Mouse (Mus musculus) macrophage (primary cell): Measurements from ENCODE around the gene Cdk2ap2. TPM values are rescaled to one million over a fixed set of nuclear protein-coding genes. Genes with fewer than 3 reads are reported as not detected.

Experiments
- H3K27ac ChIP-seq: fragments of 350-480 bp; formaldehyde crosslinking; 2 replicates; pipeline ENCODE4 v1.9.0; 2021
- H3K36me3 ChIP-seq: fragments of 350-480 bp; formaldehyde crosslinking; 2 replicates; pipeline ENCODE4 v1.9.0; 2021; ENCODE audit errors: inconsistent target
- H3K4me3 ChIP-seq: fragments of 350-480 bp; formaldehyde crosslinking; 2 replicates; pipeline ENCODE4 v1.9.0; 2021; ENCODE audit errors: inconsistent target
- H3K79me2 ChIP-seq: fragments of 350-480 bp; formaldehyde crosslinking; 2 replicates; pipeline ENCODE4 v1.9.0; 2021; ENCODE audit errors: inconsistent target
- WGBS: methylation state at CpG from one replicate; pipeline ENCODE4 v1.1.7; 2026; ENCODE audit warnings: inconsistent platforms; ENCODE audit not compliant: missing documents; 5-methylcytosine and 5-hydroxymethylcytosine counted together
- polyA plus RNA-seq: library from polyadenylated mRNA; stranded (reverse); fragments of 250-400 nt; gene quantifications from 3 replicates; pipeline ENCODE4 v1.2.4, GENCODE M21; 2018; ENCODE audit warnings: inconsistent platforms

Gene Cdk2ap2
- polyA plus RNA-seq, 1 experiment from 2014 or later = 16.7 TPM

- H3K36me3 ChIP-seq = no peaks in the 10 kb centered on the region
- WGBS = 94% methylated on average over 1 of the region's 1 CpGs
- no peak overlapping the region for H3K4me3 ChIP-seq
- H3K27ac ChIP-seq = no peak overlapping the region
- H3K79me2 ChIP-seq = no peaks in the 10 kb centered on the region
Measured at GRCm38 (mm10) chr19:4079594-4079993, 17.4 kb upstream of the Cdk2ap2 start.

GRCm38 (mm10) chr19:4080511-4081009 is 16.4 kb upstream of the Cdk2ap2 start:
- 69% methylated on average over 8 of the region's 8 CpGs for WGBS
- H3K4me3 ChIP-seq = no peak overlapping the region
- H3K27ac ChIP-seq = no peak overlapping the region

DNA sequence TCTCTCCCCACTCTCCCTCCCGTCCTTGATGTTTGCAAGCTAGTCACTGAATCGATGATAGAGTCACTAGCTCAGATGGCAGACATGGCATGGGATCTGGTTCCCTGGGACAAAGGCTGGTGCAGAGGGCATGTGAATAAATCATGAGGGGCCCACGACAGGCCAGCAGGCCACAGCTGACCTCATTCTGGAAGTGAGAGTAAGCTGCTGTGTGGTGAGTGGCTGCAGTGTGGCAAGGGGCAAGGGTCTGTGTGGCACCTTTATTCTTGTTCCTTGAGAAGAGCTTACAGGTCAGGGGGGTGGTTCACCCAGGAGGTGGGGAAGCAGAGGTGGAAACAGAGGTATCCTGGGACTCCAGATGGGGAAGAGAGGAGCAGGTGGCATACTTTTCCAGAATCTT is 15.6 kb upstream of the Cdk2ap2 start, which contains the start of gene Cabp2:
Gene Cabp2, plus strand, starts transcription at position 185 of the 400 bp plus-strand sequence.
- no peak within 1 kb of the TSS for H3K27ac ChIP-seq
- WGBS = 84% methylated on average over 3 of the region's 3 CpGs
- H3K79me2 ChIP-seq = no peaks in the 10 kb centered on the region
- no peaks in the 10 kb centered on the region for H3K36me3 ChIP-seq
- no peak within 1 kb of the TSS for H3K4me3 ChIP-seq

More at GRCm38 (mm10) chr19:4080511-4081009, 16.4 kb upstream of the Cdk2ap2 start:
- Histone ChIP-seq H3K79me2 (no peaks in the 10 kb centered on the region), H3K36me3 (no peaks in the 10 kb centered on the region)

DNA sequence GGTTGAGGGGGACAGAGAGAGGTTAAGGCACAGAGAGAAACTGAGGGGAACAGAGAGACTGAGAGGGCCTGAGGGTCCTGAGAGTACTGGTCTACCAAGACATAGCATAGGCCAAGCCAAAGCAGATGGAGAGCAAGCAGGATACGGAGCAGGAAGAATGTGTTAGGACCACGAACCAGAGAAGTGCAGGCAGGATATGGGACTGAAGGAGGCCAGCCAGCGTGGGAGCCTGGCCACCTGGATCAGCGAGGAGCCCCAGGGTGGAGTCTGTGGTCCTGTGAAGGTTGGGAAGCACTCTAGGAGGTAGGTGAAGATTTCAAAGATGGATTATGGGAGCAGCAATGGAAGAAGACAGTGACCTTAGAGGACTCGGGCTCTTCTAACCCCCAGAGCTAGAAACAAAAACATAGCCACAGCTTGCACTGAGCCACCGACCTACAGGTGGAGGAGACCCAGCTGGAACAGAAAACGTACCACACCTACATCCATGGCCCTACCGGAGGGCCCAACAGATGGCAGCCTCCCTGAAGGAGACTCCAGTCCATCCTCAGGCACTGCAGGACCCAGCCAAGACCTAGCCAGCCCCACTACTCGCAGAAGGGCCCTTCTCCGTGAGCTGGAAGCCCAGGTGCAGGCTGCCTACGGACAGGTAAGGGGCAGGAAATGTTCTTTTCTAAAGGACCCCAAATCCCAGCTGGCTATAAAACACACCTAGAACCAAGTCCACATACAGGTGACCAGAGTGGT is 14.6 kb upstream of the Cdk2ap2 start:
- Histone ChIP-seq H3K27ac (no peak overlapping the region), H3K4me3 (no peak overlapping the region), H3K79me2 (no peaks in the 10 kb centered on the region), H3K36me3 (no peaks in the 10 kb centered on the region)
- WGBS = 95% methylated on average over 11 of the region's 11 CpGs

DNA sequence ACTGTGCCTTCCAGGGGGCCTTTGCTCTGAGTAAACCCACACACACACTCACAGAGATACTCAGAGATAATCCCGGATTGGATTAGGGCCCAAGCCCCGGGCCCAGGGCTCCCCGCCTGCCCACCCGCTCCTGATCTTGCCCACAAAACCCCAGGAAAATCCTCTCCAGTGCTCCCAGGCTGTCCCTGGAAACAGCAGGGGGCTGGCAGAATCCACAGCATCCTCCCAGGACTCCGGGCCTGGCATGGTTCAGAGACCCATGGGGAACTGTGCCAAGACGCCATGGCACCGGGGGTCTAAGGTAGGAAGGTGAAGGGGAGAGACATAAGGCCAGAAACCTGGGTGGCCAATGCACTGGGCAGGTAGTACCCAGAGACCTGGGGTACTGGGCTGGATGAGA is 13.7 kb upstream of the Cdk2ap2 start:
- Histone ChIP-seq H3K4me3 (no peak overlapping the region), H3K36me3 (no peaks in the 10 kb centered on the region), H3K27ac (no peak overlapping the region), H3K79me2 (no peaks in the 10 kb centered on the region)
- WGBS = 87% methylated on average over 7 of the region's 7 CpGs

DNA sequence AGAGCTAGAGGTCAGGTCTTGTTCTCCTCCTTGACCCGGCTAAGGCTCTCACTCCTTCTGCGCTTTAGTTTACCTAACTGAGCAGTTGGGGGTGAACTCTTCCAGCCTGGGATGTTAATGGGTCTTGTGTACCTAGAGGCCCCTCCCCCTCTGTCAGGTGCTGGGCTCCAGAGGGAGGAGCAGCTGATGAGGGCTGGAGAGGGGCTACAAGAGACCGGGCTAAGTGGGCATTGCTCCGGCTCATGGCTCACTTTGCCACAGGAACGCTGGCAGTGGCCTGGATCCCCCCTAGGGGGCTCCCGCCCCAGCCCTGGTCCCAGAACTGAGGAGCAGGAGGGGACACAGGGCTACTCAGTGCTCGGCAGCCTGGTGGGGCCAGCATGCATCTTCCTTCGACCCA is 13.2 kb upstream of the Cdk2ap2 start:
- no peaks in the 10 kb centered on the region for H3K79me2 ChIP-seq
- no peak overlapping the region for H3K27ac ChIP-seq
- WGBS = 82% methylated on average over 8 of the region's 8 CpGs
- H3K36me3 ChIP-seq = no peaks in the 10 kb centered on the region
- H3K4me3 ChIP-seq = no peak overlapping the region

- H3K36me3 ChIP-seq = no peaks in the 10 kb centered on the region
- H3K27ac ChIP-seq = no peak overlapping the region
Measured at GRCm38 (mm10) chr19:4084984-4085383, 12.0 kb upstream of the Cdk2ap2 start.

DNA sequence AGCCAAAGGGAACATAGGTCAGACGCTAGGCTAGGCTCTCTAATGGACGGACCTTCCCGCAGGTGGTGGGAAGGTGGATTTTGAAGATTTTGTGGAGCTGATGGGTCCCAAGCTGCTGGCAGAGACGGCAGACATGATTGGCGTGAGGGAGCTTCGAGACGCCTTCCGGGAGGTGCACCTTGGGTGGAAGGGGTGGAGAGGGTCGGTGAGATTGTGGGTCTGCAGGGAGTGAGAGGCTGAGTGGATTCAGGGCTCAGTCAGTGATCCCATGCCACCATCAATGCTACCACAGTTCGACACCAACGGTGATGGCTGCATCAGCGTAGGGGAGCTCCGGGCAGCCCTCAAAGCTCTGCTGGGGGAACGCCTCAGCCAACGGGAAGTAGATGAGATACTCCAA is 10.8 kb upstream of the Cdk2ap2 start:
- WGBS = 90% methylated on average over 15 of the region's 15 CpGs
- no peaks in the 10 kb centered on the region for H3K36me3 ChIP-seq
- no peak overlapping the region for H3K4me3 ChIP-seq
- no peak overlapping the region for H3K27ac ChIP-seq
- H3K79me2 ChIP-seq = no peaks in the 10 kb centered on the region

More at GRCm38 (mm10) chr19:4084984-4085383, 12.0 kb upstream of the Cdk2ap2 start:
- no peak overlapping the region for H3K4me3 ChIP-seq
- H3K79me2 ChIP-seq = no peaks in the 10 kb centered on the region
- 100% methylated on average over 1 of the region's 1 CpGs for WGBS

DNA sequence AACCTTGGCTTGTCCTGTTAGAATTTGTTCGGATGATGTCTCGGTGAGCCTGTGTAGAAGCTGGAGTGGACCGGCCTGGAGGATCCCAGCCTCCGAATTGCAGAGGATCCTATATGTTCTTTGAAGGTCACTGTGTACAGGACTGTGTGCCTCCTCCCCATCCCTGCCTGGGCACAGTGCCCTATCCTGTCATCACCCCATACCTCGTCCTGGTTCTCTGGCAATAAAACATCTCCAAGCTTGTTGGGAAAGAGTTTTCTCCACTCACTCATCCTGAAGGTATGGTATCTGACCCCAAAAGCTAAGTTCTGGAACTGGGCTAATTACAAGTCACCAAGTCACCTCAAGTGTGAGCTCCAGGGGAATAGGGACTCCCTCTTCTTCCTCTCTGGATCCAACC is 9.9 kb upstream of the Cdk2ap2 start:
- H3K36me3 ChIP-seq = no peaks in the 10 kb centered on the region
- H3K79me2 ChIP-seq = no peaks in the 10 kb centered on the region
- H3K27ac ChIP-seq = no peak overlapping the region
- H3K4me3 ChIP-seq = no peak overlapping the region
- 81% methylated on average over 4 of the region's 5 CpGs for WGBS

DNA sequence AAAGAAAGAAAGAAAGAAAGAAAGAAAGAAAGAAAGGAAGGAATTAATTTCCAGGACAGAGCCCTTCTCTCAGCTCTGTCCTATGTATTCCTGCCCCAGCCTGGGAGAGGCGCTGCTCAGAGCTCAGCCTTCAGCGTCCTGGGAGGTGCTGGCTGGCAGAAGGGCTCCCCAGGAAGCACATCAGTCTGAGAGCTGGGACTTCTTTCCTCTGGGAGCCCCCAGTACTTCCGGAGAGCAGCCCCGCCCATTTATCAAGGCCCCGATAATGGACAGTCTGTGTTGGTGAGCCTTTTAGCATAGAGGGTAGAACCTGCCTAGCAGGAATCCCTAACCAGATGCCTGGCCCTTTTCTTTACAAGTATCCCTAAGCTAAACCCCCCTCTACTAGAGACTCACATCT is 8.8 kb upstream of the Cdk2ap2 start:
- WGBS = 60% methylated on average over 5 of the region's 5 CpGs
- no peak overlapping the region for H3K27ac ChIP-seq

GRCm38 (mm10) chr19:4089128-4089527 is 7.9 kb upstream of the Cdk2ap2 start:
- Histone ChIP-seq H3K27ac (no peak overlapping the region), H3K36me3 (no peaks in the 10 kb centered on the region), H3K79me2 (no peaks in the 10 kb centered on the region), H3K4me3 (no peak overlapping the region)
- 92% methylated on average over 6 of the region's 6 CpGs for WGBS

More for the DNA sequence above, 8.8 kb upstream of the Cdk2ap2 start:
- Histone ChIP-seq H3K79me2 (no peaks in the 10 kb centered on the region), H3K36me3 (no peaks in the 10 kb centered on the region), H3K4me3 (no peak overlapping the region)

GRCm38 (mm10) chr19:4090446-4090845 is 6.5 kb upstream of the Cdk2ap2 start:
- H3K36me3 ChIP-seq = no peaks in the 10 kb centered on the region
- H3K27ac ChIP-seq = no peak overlapping the region
- no peaks in the 10 kb centered on the region for H3K79me2 ChIP-seq
- H3K4me3 ChIP-seq = no peak overlapping the region
- 83% methylated on average over 3 of the region's 3 CpGs for WGBS

- Histone ChIP-seq H3K79me2 (no peaks in the 10 kb centered on the region), H3K27ac (no peak overlapping the region), H3K4me3 (no peak overlapping the region), H3K36me3 (no peaks in the 10 kb centered on the region)
- WGBS = 47% methylated on average over 2 of the region's 2 CpGs
Measured at GRCm38 (mm10) chr19:4091383-4091782, 5.6 kb upstream of the Cdk2ap2 start.

DNA sequence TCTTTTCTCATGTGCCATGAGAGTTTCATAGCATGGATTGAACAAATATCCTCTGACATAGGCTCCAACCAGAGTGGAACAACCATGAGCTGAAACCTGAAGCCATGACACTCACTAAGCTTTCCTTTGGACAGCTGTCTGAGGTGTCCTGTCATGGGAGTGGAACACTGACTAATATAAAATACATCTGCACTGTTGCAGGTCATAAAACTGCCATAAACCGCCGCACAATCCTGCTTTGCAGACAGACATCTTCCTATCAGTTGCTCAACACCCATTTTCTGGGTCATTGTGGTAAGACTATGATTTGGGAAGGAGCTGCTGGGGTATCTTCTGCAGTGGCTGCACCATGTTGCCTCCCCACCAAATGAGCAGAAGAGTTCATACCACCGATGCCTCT is 4.2 kb upstream of the Cdk2ap2 start:
- Histone ChIP-seq H3K4me3 (no peak overlapping the region), H3K79me2 (no peaks in the 10 kb centered on the region), H3K36me3 (no peaks in the 10 kb centered on the region), H3K27ac (no peak overlapping the region)
- 69% methylated on average over 3 of the region's 3 CpGs for WGBS

DNA sequence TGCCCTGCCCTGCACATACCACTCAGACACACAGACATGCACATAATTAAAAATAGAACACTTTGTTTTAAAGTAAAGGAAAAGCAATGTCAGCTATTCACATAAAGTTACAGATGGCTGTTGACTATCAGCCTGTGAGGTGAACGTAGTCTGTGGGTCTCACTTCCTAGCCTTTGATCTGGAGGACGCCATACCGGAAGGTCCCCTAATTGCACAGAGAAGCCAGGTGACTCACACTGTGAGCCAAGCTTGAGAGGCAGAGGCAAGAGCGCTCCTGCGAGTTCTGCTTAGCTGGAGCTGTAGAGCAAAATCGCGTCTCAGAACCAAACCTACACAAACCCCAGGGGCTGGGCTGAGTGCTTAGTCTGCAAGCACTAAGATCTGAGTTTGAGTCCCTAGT is 3.2 kb upstream of the Cdk2ap2 start:
- Histone ChIP-seq H3K79me2 (no peaks in the 10 kb centered on the region), H3K4me3 (no peak overlapping the region), H3K36me3 (no peaks in the 10 kb centered on the region), H3K27ac (no peak overlapping the region)
- WGBS = 81% methylated on average over 7 of the region's 7 CpGs
